Mouse (Mus musculus): ENCODE data around the gene Secisbp2. TPM values are rescaled to one million over a fixed set of nuclear protein-coding genes. Genes with fewer than 3 reads are reported as not detected.

Gene Secisbp2
- polyA plus RNA-seq, 1 experiment, result 19.7 TPM

GRCm38 (mm10) chr13:51643924-51644828 lies 7.3 kb upstream of the Secisbp2 start:
- Histone ChIP-seq H3K4me1 (ENCODE audit: control insufficient read depth, insufficient read depth, low read length) (peaks cover 4% of the 10 kb centered on the region; the same call in 1 of the 2 replicates), H3K27ac (ENCODE audit: control insufficient read depth, insufficient read depth, low read depth, low read length) (peak overlapping the region; percentile 99), H3K4me3 (ENCODE audit: control insufficient read depth, low read depth, low read length) (peak overlapping the region; percentile 99), H3K36me3 (ENCODE audit: control insufficient read depth, insufficient read depth, low read length) (peaks cover 2% of the 10 kb centered on the region), H3K27me3 (ENCODE audit: control insufficient read depth, insufficient read depth, low read length) (no peaks in the 10 kb centered on the region)
- no peak for TF ChIP-seq POLR2A (IDR thresholded peaks at IDR 0.05; ENCODE audit: control insufficient read depth, low read depth, low read length)
- TF ChIP-seq CTCF (IDR thresholded peaks at IDR 0.05; ENCODE audit: control insufficient read depth, insufficient read depth, insufficient replicate concordance, low read depth, low read length), result no peak

DNA sequence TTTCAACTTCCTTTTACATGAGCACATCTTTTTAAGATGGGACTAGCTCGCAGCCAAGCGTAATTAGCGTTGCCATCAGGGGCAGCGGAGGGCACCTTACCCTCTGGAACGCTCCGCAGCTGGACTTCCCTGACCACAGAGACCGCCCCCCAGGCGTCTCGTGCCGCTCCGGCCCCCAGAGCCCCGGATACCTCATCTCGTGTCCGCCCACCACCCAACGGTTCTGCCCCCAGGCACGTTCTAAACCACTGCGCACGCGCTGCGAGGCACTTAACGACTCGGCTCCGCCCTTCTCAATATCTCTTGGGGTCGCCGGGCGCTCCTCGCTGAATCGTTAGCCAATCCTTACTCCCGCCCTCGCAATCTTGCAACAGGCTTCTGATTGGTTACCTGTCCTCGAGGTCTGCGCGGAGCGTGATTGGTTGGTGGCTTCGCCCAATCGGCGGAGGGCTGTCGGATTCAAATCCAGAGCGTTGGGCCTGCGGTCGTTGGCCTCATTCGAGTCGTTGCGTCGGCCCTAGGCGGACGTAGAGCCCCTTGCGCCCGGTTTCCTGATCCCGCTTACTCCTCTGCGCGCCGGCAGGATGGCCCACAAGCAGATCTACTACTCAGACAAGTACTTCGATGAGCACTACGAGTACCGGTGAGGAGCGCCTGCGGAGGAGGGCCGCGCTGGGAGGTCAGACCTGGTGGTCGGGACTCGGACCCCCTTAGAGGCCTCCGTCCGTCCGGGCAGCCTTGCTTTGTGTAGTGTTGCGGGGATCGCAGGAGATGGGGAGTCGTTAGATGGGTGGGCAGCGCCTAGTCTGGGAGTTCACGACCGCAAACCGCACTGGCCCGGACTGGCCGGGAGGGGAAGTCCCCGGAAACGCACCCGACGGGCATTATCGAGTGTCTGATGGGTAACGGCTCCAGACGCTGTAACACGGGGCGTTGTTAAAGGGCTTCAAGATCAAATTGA lies 6.4 kb upstream of the Secisbp2 start, which contains the start of gene Cks2:
Gene Cks2, plus strand, starts transcription at position 404 of the 961 bp plus-strand sequence.
- peak within 1 kb of the TSS; percentile 99 for H3K27ac ChIP-seq (ENCODE audit: control insufficient read depth, insufficient read depth, low read depth, low read length)
- H3K27me3 ChIP-seq (ENCODE audit: control insufficient read depth, insufficient read depth, low read length), result no peaks in the 10 kb centered on the region
- TF ChIP-seq POLR2A (IDR thresholded peaks at IDR 0.05; ENCODE audit: control insufficient read depth, low read depth, low read length), result peak; percentile 89
- no peak for TF ChIP-seq CTCF (IDR thresholded peaks at IDR 0.05; ENCODE audit: control insufficient read depth, insufficient read depth, insufficient replicate concordance, low read depth, low read length)
- H3K36me3 ChIP-seq (ENCODE audit: control insufficient read depth, insufficient read depth, low read length), result peaks cover 2% of the 10 kb centered on the region
- peak within 1 kb of the TSS; percentile 99 for H3K4me3 ChIP-seq (ENCODE audit: control insufficient read depth, low read depth, low read length)
- peaks cover 4% of the 10 kb centered on the region; the same call in 1 of the 2 replicates for H3K4me1 ChIP-seq (ENCODE audit: control insufficient read depth, insufficient read depth, low read length)

DNA sequence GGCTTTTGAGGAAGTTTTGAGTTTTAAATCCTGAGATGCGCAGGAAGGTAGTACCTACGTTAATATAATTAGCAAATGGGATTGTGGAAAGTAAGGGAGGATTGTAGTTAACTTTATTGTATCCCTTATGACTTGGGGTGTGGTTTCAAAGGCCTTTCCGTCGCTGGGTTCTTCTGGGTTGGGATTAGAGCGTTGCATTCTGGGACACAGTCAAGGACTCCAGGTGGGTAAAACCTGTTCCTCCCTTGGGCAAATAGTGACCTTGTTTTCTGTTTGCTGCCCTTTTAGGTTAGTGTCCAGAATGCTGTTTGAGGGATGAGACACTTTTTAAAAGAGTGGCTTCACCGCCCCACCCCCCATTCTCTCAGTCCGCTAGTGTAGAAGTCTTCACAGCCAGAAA lies 5.6 kb upstream of the Secisbp2 start:
- H3K36me3 ChIP-seq (ENCODE audit: control insufficient read depth, insufficient read depth, low read length), result peaks cover 2% of the 10 kb centered on the region
- peak overlapping the region; percentile 99 for H3K4me3 ChIP-seq (ENCODE audit: control insufficient read depth, low read depth, low read length)

DNA sequence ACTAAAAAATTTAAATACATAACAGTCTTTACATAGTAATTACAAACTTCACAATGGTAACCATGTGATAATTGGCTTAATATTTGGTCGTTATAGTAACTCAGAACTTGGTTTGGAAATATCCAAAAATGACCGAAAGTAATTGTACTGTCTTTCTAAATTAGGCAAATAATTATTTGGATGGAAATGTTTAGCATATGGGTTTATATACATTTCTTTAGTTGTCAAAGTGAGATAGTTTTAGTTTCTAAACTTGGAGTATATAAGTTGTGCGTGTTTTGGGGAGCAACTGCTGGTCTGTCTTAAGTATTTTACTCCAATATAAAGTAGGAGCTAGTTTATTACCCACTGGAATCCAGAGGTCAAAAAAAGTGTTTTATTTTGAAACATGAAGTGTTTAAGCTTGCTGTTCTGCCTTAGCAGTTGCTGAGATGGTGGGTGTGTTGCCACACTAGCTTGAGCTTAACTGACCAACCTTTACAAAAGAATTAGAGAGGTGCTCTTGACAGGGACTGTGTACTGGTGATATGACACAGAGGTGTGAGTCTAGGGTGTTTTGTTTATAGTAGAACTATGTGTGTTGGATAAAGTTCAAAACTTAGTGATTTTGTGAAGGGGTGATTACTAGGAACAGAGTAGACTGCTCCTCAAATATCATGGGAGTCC lies 5.0 kb upstream of the Secisbp2 start:
- H3K27me3 ChIP-seq (ENCODE audit: control insufficient read depth, insufficient read depth, low read length), result no peaks in the 10 kb centered on the region
- peak overlapping the region; percentile 39 for H3K27ac ChIP-seq (ENCODE audit: control insufficient read depth, insufficient read depth, low read depth, low read length)
- H3K4me1 ChIP-seq (ENCODE audit: control insufficient read depth, insufficient read depth, low read length), result peaks cover 4% of the 10 kb centered on the region; the same call in 1 of the 2 replicates
- TF ChIP-seq POLR2A (IDR thresholded peaks at IDR 0.05; ENCODE audit: control insufficient read depth, low read depth, low read length), result no peak
- no peak for TF ChIP-seq CTCF (IDR thresholded peaks at IDR 0.05; ENCODE audit: control insufficient read depth, insufficient read depth, insufficient replicate concordance, low read depth, low read length)
- H3K36me3 ChIP-seq (ENCODE audit: control insufficient read depth, insufficient read depth, low read length), result peaks cover 2% of the 10 kb centered on the region
- peak overlapping the region; percentile 64 for H3K4me3 ChIP-seq (ENCODE audit: control insufficient read depth, low read depth, low read length)

More for the DNA sequence above, 5.6 kb upstream of the Secisbp2 start:
- Histone ChIP-seq H3K27me3 (ENCODE audit: control insufficient read depth, insufficient read depth, low read length) (no peaks in the 10 kb centered on the region), H3K27ac (ENCODE audit: control insufficient read depth, insufficient read depth, low read depth, low read length) (peak overlapping the region; percentile 99), H3K4me1 (ENCODE audit: control insufficient read depth, insufficient read depth, low read length) (peaks cover 4% of the 10 kb centered on the region; the same call in 1 of the 2 replicates)
- TF ChIP-seq CTCF (IDR thresholded peaks at IDR 0.05; ENCODE audit: control insufficient read depth, insufficient read depth, insufficient replicate concordance, low read depth, low read length) (no peak), POLR2A (IDR thresholded peaks at IDR 0.05; ENCODE audit: control insufficient read depth, low read depth, low read length) (no peak)

DNA sequence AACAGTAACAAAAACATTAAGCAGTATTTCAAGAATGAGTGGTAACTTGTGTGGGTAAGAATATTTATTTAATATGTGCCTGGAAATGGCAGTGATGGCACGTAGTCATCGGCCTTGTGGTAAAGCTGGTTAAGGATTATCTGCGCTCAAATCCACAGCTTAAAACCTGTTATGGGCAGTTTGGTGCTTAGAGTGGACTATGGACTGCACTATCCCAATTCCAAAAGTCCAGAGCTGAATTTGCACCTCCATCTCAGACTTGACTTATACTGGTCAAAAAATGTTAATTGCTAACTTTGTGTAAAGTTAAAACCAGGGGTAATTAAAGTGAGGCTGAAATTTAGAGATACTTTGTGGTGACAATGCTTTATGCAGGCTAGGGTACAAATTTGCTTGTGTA lies 3.7 kb upstream of the Secisbp2 start:
- Histone ChIP-seq H3K4me1 (ENCODE audit: control insufficient read depth, insufficient read depth, low read length) (peaks cover 6% of the 10 kb centered on the region), H3K27me3 (ENCODE audit: control insufficient read depth, insufficient read depth, low read length) (no peaks in the 10 kb centered on the region), H3K27ac (ENCODE audit: control insufficient read depth, insufficient read depth, low read depth, low read length) (no peak overlapping the region), H3K36me3 (ENCODE audit: control insufficient read depth, insufficient read depth, low read length) (peaks cover 2% of the 10 kb centered on the region), H3K4me3 (ENCODE audit: control insufficient read depth, low read depth, low read length) (peak overlapping the region; percentile 36; the same call in 1 of the 2 replicates)
- TF ChIP-seq POLR2A (IDR thresholded peaks at IDR 0.05; ENCODE audit: control insufficient read depth, low read depth, low read length) (no peak), CTCF (IDR thresholded peaks at IDR 0.05; ENCODE audit: control insufficient read depth, insufficient read depth, insufficient replicate concordance, low read depth, low read length) (no peak)

DNA sequence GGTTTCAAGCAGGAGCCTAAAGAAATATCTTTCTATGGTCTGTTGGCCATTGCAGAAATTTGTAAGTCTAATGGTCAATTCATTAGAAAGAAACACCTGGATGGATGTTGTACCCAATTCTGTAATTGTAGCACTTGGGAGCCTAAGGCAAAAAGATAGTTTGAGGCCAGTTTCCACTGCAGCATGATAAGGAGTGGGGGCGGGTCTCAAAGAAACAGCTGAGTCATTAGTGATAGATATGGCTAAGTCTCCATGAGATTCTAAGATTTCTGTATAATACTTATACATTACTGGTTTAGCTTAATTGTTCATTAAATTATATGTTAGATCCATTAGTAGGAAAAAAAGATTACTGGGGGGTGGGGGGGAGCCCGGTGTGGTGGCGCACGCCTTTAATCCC lies 3.3 kb upstream of the Secisbp2 start:
- H3K36me3 ChIP-seq (ENCODE audit: control insufficient read depth, insufficient read depth, low read length), result peaks cover 2% of the 10 kb centered on the region
- no peak overlapping the region for H3K27ac ChIP-seq (ENCODE audit: control insufficient read depth, insufficient read depth, low read depth, low read length)
- H3K27me3 ChIP-seq (ENCODE audit: control insufficient read depth, insufficient read depth, low read length), result no peaks in the 10 kb centered on the region
- no peak for TF ChIP-seq CTCF (IDR thresholded peaks at IDR 0.05; ENCODE audit: control insufficient read depth, insufficient read depth, insufficient replicate concordance, low read depth, low read length)
- TF ChIP-seq POLR2A (IDR thresholded peaks at IDR 0.05; ENCODE audit: control insufficient read depth, low read depth, low read length), result no peak
- H3K4me1 ChIP-seq (ENCODE audit: control insufficient read depth, insufficient read depth, low read length), result peaks cover 6% of the 10 kb centered on the region
- no peak overlapping the region for H3K4me3 ChIP-seq (ENCODE audit: control insufficient read depth, low read depth, low read length)
